Mouse (Mus musculus) C2C12 (cell line): ENCODE results near the gene Caln1.

ENCODE experiments used
- CEBPB ChIP-seq: IDR thresholded peaks from one replicate; pipeline ENCODE4 v1.6.1; 2011; ENCODE audit warnings: low read depth, mild to moderate bottlenecking, control low read depth, moderate library complexity
- CTCF ChIP-seq: IDR thresholded peaks from one replicate; pipeline ENCODE4 v1.5.1; 2011; ENCODE audit not compliant: control insufficient read depth, insufficient read depth, insufficient read length
- FOSL1 ChIP-seq: IDR thresholded peaks from one replicate; pipeline ENCODE4 v1.8.0; 2011; ENCODE audit warnings: mild to moderate bottlenecking, low read length; ENCODE audit not compliant: poor library complexity, insufficient read depth, severe bottlenecking

DNA sequence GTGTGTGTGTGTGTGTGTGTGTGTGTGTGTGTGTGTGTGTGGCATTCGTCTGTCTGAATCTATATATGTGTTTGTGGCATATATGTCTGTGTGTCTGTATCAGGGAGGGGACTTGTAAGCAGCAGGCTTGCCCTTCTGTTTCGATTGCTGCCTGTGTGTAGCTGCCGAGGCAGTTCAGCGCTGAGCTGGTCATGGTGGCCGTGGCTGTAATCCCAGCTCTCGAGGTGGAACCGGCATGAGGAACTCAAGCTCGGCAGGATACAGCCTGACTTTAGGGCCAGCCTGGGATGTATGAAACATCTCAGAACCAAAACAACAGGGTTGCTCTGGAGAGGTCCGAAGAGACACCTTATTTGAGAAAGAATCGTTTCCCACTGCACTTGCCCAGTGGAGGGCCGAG, 35.3 kb upstream of the Caln1 start:
- no peak for TF ChIP-seq CTCF
- no peak for TF ChIP-seq CEBPB
- no peak for TF ChIP-seq FOSL1
